Mouse (Mus musculus): ENCODE results near the gene Mcm3ap.
A peak's percentile ranks its signal among the peaks of the same experiment; 100 is the strongest.

The Mcm3ap gene

GRCm38 (mm10) chr10:76496366-76496765, 27.6 kb downstream of the Mcm3ap start:
- no peak for DNase-seq

GRCm38 (mm10) chr10:76497522-76497921, 28.8 kb downstream of the Mcm3ap start:
- DNase-seq = no peak

GRCm38 (mm10) chr10:76504271-76504943, 35.7 kb downstream of the Mcm3ap start:
- no peak for DNase-seq

GRCm38 (mm10) chr10:76505865-76506264, 37.1 kb downstream of the Mcm3ap start:
- no peak for DNase-seq

- peak; percentile 85 to 87 for DNase-seq
Observed at GRCm38 (mm10) chr10:76512965-76513583, 44.3 kb downstream of the Mcm3ap start.

GRCm38 (mm10) chr10:76530922-76531321, 62.2 kb downstream of the Mcm3ap start:
- no peak for DNase-seq

GRCm38 (mm10) chr10:76531375-76531774, 62.6 kb downstream of the Mcm3ap start, which contains the start of gene Lss:
TSS of gene Lss (plus strand) at chr10:76531588.
- peak; percentile 97 to 98 for DNase-seq

- no peak for DNase-seq
Observed at GRCm38 (mm10) chr10:76531828-76532227, 63.1 kb downstream of the Mcm3ap start.

- no peak for DNase-seq
Observed at GRCm38 (mm10) chr10:76535526-76535925, 66.8 kb downstream of the Mcm3ap start.

- peak; percentile 31 to 35 for DNase-seq
Observed at GRCm38 (mm10) chr10:76537619-76538018, 68.9 kb downstream of the Mcm3ap start.

GRCm38 (mm10) chr10:76541336-76542085, 72.8 kb downstream of the Mcm3ap start:
- no peak for DNase-seq

- DNase-seq = no peak
Observed at GRCm38 (mm10) chr10:76542636-76543375, 74.1 kb downstream of the Mcm3ap start.

GRCm38 (mm10) chr10:76546566-76546965, 77.8 kb downstream of the Mcm3ap start:
- DNase-seq = peak in 1 of 2 experiments; percentile 10

- peak in 1 of 2 experiments; percentile 3 for DNase-seq
Observed at GRCm38 (mm10) chr10:76548218-76548617, 79.5 kb downstream of the Mcm3ap start.

GRCm38 (mm10) chr10:76550458-76550857, 81.7 kb downstream of the Mcm3ap start:
- no peak for DNase-seq

- no peak for DNase-seq
Observed at GRCm38 (mm10) chr10:76551556-76551955, 82.8 kb downstream of the Mcm3ap start.

- peak in 1 of 2 experiments; percentile 55 for DNase-seq
Observed at GRCm38 (mm10) chr10:76554061-76554460, 85.3 kb downstream of the Mcm3ap start.

GRCm38 (mm10) chr10:76561972-76562371, 93.2 kb downstream of the Mcm3ap start, which contains the start of gene Spatc1l:
TSS of gene Spatc1l (plus strand) at chr10:76562272.
- no peak for DNase-seq
